Mouse (Mus musculus) MEL (cell line): ENCODE measurements around the gene Tatdn3. TPM values are rescaled to one million over a fixed set of nuclear protein-coding genes. Genes with fewer than 3 reads are reported as not detected.

Experiments used
- DNase-seq: peaks from one replicate; pipeline ENCODE4 v3.0.0; 2011; ENCODE audit warnings: low read depth, low spot score
- H3K27ac ChIP-seq: 2 replicates; pipeline ENCODE4 v1.5.1; 2012; ENCODE audit warnings: low read depth, mild to moderate bottlenecking, control low read depth, low read length, moderate library complexity; ENCODE audit not compliant: control insufficient read depth
- H3K27me3 ChIP-seq, 2 experiments: fragments of 150-350 bp in 1 of 2; sonication (generic) in 1 of 2; 2 replicates each; pipeline ENCODE4 v1.6.1; 2012; ENCODE audit warnings: low read length in 2 of 2, mild to moderate bottlenecking in 2 of 2, improper control_type of control experiment in 1 of 2, moderate library complexity in 1 of 2; ENCODE audit not compliant: insufficient read depth in 2 of 2, control insufficient read depth in 1 of 2
- H3K36me3 ChIP-seq, 2 experiments: 2 replicates each; pipeline ENCODE4 v1.6.1; 2012 to 2014; ENCODE audit warnings: low read length in 2 of 2, improper control_type of control experiment in 1 of 2, inconsistent platforms in 1 of 2, mild to moderate bottlenecking in 1 of 2; ENCODE audit not compliant: insufficient read depth in 2 of 2, control insufficient read depth in 1 of 2
- H3K4me1 ChIP-seq, 2 experiments: fragments of 150-350 bp in 1 of 2; sonication (generic) in 1 of 2; 2 replicates each; pipeline ENCODE4 v1.6.1; 2012; ENCODE audit warnings: low read length in 2 of 2, improper control_type of control experiment in 1 of 2, mild to moderate bottlenecking in 1 of 2; ENCODE audit not compliant: insufficient read depth in 2 of 2, control insufficient read depth in 1 of 2
- H3K4me3 ChIP-seq, 2 experiments: fragments of 150-350 bp in 1 of 2; sonication (generic) in 1 of 2; 2 replicates each; pipeline ENCODE4 v1.5.1; 2012; ENCODE audit warnings: low read depth in 2 of 2, low read length in 2 of 2, mild to moderate bottlenecking in 2 of 2, moderate library complexity in 2 of 2, control low read depth in 1 of 2, improper control_type of control experiment in 1 of 2; ENCODE audit not compliant: control insufficient read depth in 1 of 2, insufficient read depth in 1 of 2
- H3K79me2 ChIP-seq: 2 replicates; pipeline ENCODE4 v1.6.1; 2012; ENCODE audit warnings: mild to moderate bottlenecking, low read length, moderate library complexity; ENCODE audit not compliant: control insufficient read depth, poor library complexity, insufficient read depth
- H3K9ac ChIP-seq: 2 replicates; pipeline ENCODE4 v1.6.1; 2012; ENCODE audit warnings: low read depth, mild to moderate bottlenecking, control low read depth, low read length, moderate library complexity; ENCODE audit not compliant: control insufficient read depth, poor library complexity, severe bottlenecking
- H3K9me3 ChIP-seq: fragments of 150-350 bp; sonication (generic); replicated peaks from 2 replicates; pipeline ENCODE4 v1.6.1; 2012; ENCODE audit warnings: mild to moderate bottlenecking, low read length, improper control_type of control experiment, moderate library complexity; ENCODE audit not compliant: insufficient read depth
- CHD1 ChIP-seq: IDR thresholded peaks from 2 replicates; pipeline ENCODE4 v1.6.1; 2012; ENCODE audit warnings: low read depth, mild to moderate bottlenecking, inconsistent platforms, low read length, improper control_type of control experiment
- CTCF ChIP-seq, 3 experiments: IDR thresholded peaks in 2 of 3; conservative IDR thresholded peaks in 1 of 3; 2 replicates each; pipeline ENCODE4 v1.5.1; 2011 to 2012; ENCODE audit warnings: low read length in 3 of 3, low read depth in 2 of 3, mild to moderate bottlenecking in 2 of 3, improper control_type of control experiment in 1 of 3, inconsistent platforms in 1 of 3, mixed read lengths in 1 of 3, moderate library complexity in 1 of 3; ENCODE audit not compliant: control insufficient read depth in 1 of 3, insufficient read depth in 1 of 3, poor library complexity in 1 of 3, severe bottlenecking in 1 of 3
- E2F4 ChIP-seq: IDR thresholded peaks from 2 replicates; pipeline ENCODE4 v1.6.1; 2011; ENCODE audit warnings: low read depth, low read length, improper control_type of control experiment, borderline replicate concordance
- MAX ChIP-seq: IDR thresholded peaks from 2 replicates; pipeline ENCODE4 v1.6.1; 2011; ENCODE audit warnings: low read length, improper control_type of control experiment
- MEF2A ChIP-seq: IDR thresholded peaks from 2 replicates; pipeline ENCODE4 v1.6.1; 2014; ENCODE audit warnings: low read depth, mild to moderate bottlenecking, inconsistent platforms, low read length, improper control_type of control experiment; ENCODE audit not compliant: poor library complexity, insufficient replicate concordance, severe bottlenecking; ENCODE audit errors: extremely low read depth
- MXI1 ChIP-seq: IDR thresholded peaks from 2 replicates; pipeline ENCODE4 v1.6.1; 2011; ENCODE audit warnings: mild to moderate bottlenecking, low read depth, low read length, improper control_type of control experiment
- MYC ChIP-seq: IDR thresholded peaks from 2 replicates; pipeline ENCODE4 v1.6.1; 2011; ENCODE audit warnings: low read depth, mild to moderate bottlenecking, low read length, improper control_type of control experiment, moderate library complexity
- NELFE ChIP-seq: IDR thresholded peaks from 2 replicates; pipeline ENCODE4 v1.6.1; 2011; ENCODE audit warnings: low read depth, low read length, improper control_type of control experiment
- POLR2A ChIP-seq, 2 experiments: IDR thresholded peaks; 2 replicates each; pipeline ENCODE4 v1.6.1; 2011 to 2012; ENCODE audit warnings: low read length in 2 of 2, mild to moderate bottlenecking in 2 of 2, control low read depth in 1 of 2, improper control_type of control experiment in 1 of 2, low read depth in 1 of 2, moderate library complexity in 1 of 2; ENCODE audit not compliant: control insufficient read depth in 1 of 2, insufficient read depth in 1 of 2, poor library complexity in 1 of 2
- SIN3A ChIP-seq: IDR thresholded peaks from 2 replicates; pipeline ENCODE4 v1.6.1; 2012; ENCODE audit warnings: low read length, improper control_type of control experiment, inconsistent platforms
- TAL1 ChIP-seq: IDR thresholded peaks from 2 replicates; pipeline ENCODE4 v1.6.1; 2012; ENCODE audit warnings: mild to moderate bottlenecking, inconsistent platforms, low read length, moderate library complexity, mixed read lengths
- TCF12 ChIP-seq: IDR thresholded peaks from 2 replicates; pipeline ENCODE4 v1.6.1; 2014; ENCODE audit warnings: low read depth, mild to moderate bottlenecking, inconsistent platforms, low read length, improper control_type of control experiment, moderate library complexity
- USF1 ChIP-seq: IDR thresholded peaks from 2 replicates; pipeline ENCODE4 v1.6.1; 2014; ENCODE audit warnings: low read depth, mild to moderate bottlenecking, inconsistent platforms, low read length, improper control_type of control experiment, moderate library complexity
- ZC3H11A ChIP-seq: IDR thresholded peaks from 2 replicates; pipeline ENCODE4 v1.6.1; 2012; ENCODE audit warnings: low read depth, mild to moderate bottlenecking, inconsistent platforms, low read length, improper control_type of control experiment
- ZMIZ1 ChIP-seq: IDR thresholded peaks from 2 replicates; pipeline ENCODE4 v1.6.1; 2012; ENCODE audit warnings: low read depth, mild to moderate bottlenecking, inconsistent platforms, low read length, improper control_type of control experiment, moderate library complexity
- ZNF384 ChIP-seq: IDR thresholded peaks from 2 replicates; pipeline ENCODE4 v1.6.1; 2012; ENCODE audit warnings: low read depth, mild to moderate bottlenecking, inconsistent platforms, low read length, improper control_type of control experiment
- polyA plus RNA-seq, 2 experiments: library from polyadenylated mRNA; stranded (reverse) in 1 of 2; unstranded in 1 of 2; fragments of >175 nt in 1 of 2; fragments of >200 nt in 1 of 2; gene quantifications; 2 replicates each; pipeline versions ENCODE4 v1.2.1 to v1.2.4; 2012; ENCODE audit warnings: low replicate concordance in 2 of 2, low read depth in 1 of 2; ENCODE audit not compliant: insufficient read length in 2 of 2, insufficient read depth in 1 of 2, missing spikeins in 1 of 2
- total RNA-seq: library from RNA; depleted of rRNA; stranded (reverse); fragments of 300-350 nt; gene quantifications from 2 replicates; pipeline ENCODE4 v1.2.3, GENCODE M21; 2012

The Tatdn3 gene
- total and polyA plus RNA-seq, 3 experiments = 14.5 to 19.0 TPM; not detected in 1

GRCm38 (mm10) chr1:191021016-191021415 is 41.7 kb downstream of the Tatdn3 start:
- peaks cover 4 to 11% of the 10 kb centered on the region in 2 experiments for H3K36me3 ChIP-seq
- H3K27me3 ChIP-seq = no peaks in the 10 kb centered on the region
- no peak overlapping the region for H3K27ac ChIP-seq
- H3K9ac ChIP-seq = no peak overlapping the region
- H3K4me3 ChIP-seq = no peak overlapping the region
- no peaks in the 10 kb centered on the region for H3K9me3 ChIP-seq
- TF ChIP-seq MAX = no peak
- TF ChIP-seq USF1 = no peak
- TF ChIP-seq E2F4 = no peak
- TF ChIP-seq MEF2A = no peak
- TF ChIP-seq, all 39 proteins: peak for 0
- no peak for DNase-seq
- Histone ChIP-seq H3K79me2 (peaks cover 19% of the 10 kb centered on the region), H3K4me1 (peaks cover 2 to 4% of the 10 kb centered on the region in 2 experiments; a peak in 3 of 4 replicates)

- Histone ChIP-seq H3K36me3 (peaks cover 4 to 11% of the 10 kb centered on the region in 2 experiments), H3K27ac (no peak overlapping the region), H3K9ac (no peak overlapping the region), H3K27me3 (no peaks in the 10 kb centered on the region), H3K4me3 (no peak overlapping the region), H3K9me3 (no peaks in the 10 kb centered on the region), H3K4me1 (peaks cover 2 to 4% of the 10 kb centered on the region in 2 experiments; a peak in 3 of 4 replicates), H3K79me2 (peaks cover 14% of the 10 kb centered on the region)
- no peak for DNase-seq
- TF ChIP-seq MXI1 (no peak), ZNF384 (peak; percentile 65), ZC3H11A (no peak)
These were observed 42.4 kb downstream of the Tatdn3 start for GRCm38 (mm10) chr1:191020217-191020924.

- Histone ChIP-seq H3K27ac (no peak overlapping the region), H3K9me3 (no peaks in the 10 kb centered on the region), H3K4me3 (no peak overlapping the region), H3K9ac (no peak overlapping the region), H3K79me2 (peaks cover 8% of the 10 kb centered on the region), H3K4me1 (peaks cover 2 to 4% of the 10 kb centered on the region in 2 experiments; a peak in 3 of 4 replicates), H3K27me3 (no peaks in the 10 kb centered on the region), H3K36me3 (peaks cover 4 to 11% of the 10 kb centered on the region in 2 experiments)
- no peak for TF ChIP-seq NELFE
- TF ChIP-seq USF1 = no peak
- TF ChIP-seq CHD1 = no peak
- no peak for TF ChIP-seq TCF12
- TF ChIP-seq ZC3H11A = no peak
- no peak for TF ChIP-seq MEF2A
- TF ChIP-seq E2F4 = no peak
- TF ChIP-seq SIN3A = no peak
- TF ChIP-seq MYC = no peak
- no peak for TF ChIP-seq POLR2A (IDR thresholded peaks at IDR 0.05; ENCODE audit: control insufficient read depth in 1 of 2, insufficient read depth in 1 of 2, low read depth in 1 of 2, low read length in 2 of 2, poor library complexity in 1 of 2)
- no peak for TF ChIP-seq CTCF (IDR thresholded peaks at IDR 0.05 in 2 of 3, conservative IDR thresholded peaks at IDR 0.05 in 1 of 3; ENCODE audit: control insufficient read depth in 1 of 3, insufficient read depth in 1 of 3, low read depth in 2 of 3, low read length in 3 of 3, poor library complexity in 1 of 3, severe bottlenecking in 1 of 3)
- TF ChIP-seq ZMIZ1 = no peak
- TF ChIP-seq TAL1 = no peak
- DNase-seq = no peak
These were observed 42.9 kb downstream of the Tatdn3 start for GRCm38 (mm10) chr1:191019803-191020202.
